Mouse (Mus musculus) frontal cortex, postnatal 36 days (tissue): Measurements from ENCODE around the gene Dppa2.

Source experiments
- DNase-seq, 2 experiments: peaks; one replicate each; pipeline ENCODE4 v3.0.0; 2022; ENCODE audit warnings: low spot score in 2 of 2

Gene Dppa2

DNA sequence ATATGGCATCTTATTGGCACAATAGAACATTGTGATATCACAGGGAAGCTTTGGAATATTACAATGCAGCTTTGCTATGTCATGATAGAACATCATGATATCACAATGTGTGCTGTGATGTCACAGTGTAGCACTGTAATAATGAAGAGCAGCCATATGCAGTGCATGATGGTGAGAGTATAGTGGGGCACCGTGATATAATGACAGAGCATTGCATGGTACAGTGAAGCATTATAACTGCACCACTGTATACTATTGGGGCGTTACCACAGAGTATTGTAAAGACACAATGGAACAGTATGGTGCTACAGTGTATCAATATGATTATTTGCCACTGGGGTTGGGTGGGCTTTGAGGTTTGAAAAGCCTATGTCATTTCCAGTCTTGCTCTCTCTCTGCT lies 40.5 kb downstream of the Dppa2 start:
- DNase-seq: no peak

DNA sequence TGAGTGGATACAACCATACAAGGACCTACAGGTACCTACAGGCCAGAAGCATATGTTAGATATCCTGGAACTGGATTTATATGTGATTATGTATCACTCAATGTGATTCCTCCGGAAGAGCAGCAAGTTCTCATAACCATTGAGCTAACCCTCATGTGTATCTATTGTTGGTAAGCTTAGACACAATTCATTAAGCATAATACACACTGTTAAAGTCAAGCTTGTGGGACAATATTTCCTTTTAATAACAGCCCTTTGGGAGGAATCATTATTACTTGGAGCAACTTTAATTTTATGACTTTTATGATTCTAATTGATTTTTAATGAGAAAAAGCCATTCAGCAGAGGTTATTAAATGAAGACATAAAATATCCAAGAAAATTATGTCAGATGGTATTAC lies 43.5 kb downstream of the Dppa2 start:
- DNase-seq: no peak

DNA sequence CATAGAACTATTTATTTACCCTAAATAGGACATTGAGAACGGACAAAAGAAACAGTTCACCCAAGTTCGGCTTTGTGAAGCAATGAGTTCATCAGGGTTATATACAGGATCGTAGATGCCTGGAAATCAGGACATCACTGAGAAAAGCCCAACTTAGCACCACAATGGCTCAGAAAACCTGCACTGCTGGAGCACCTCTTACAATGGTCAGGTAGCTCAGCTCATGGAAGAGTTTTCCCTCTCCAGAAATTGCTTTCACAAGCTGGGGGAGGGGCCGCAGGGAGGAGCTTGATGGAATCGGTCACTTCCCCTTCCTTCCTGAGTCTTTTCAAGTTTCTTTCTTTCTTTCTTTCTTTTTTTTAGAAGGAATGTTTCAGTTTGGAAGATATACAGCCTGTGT lies 52.0 kb downstream of the Dppa2 start:
- no peak for DNase-seq

DNA sequence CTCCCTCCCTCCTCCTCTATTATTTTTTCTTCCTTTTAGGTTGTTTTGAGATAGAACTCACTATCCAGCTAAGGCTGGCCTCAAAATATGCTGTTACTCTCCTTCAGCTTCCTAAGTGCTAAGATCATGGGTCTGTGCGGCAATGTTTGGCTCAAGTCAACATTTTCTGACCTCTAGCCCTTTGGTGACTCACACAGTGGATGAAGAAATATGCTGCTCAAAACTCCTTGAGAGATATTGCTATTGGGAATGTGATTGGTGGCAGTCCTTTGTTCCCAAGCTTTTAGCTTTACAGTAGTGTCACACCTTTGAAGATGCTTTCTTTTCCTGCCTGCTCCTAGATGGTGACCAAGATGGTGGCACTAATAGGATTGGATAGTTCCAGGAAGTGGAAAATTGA lies 52.7 kb downstream of the Dppa2 start:
- no peak for DNase-seq

DNA sequence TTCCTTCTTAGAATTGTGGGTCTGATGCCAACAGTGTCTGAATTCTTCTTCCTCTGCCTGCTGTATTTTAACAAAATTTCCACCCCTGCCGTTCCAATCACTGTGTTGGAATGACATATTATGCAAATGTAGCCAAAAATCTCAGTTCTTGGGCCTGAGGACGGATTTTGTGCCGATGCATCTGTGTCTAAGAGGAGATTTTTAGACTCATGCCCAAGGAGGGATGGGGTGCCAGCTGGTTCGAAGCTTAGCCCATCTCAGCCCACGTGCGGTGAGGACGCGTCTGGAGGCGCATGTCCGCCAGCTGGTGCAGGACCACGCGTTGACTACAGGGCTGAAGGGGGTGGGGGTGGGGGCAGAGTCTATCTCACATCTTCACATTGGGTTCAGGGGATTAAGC lies 57.2 kb downstream of the Dppa2 start:
- DNase-seq: peak; percentile 58 to 73

DNA sequence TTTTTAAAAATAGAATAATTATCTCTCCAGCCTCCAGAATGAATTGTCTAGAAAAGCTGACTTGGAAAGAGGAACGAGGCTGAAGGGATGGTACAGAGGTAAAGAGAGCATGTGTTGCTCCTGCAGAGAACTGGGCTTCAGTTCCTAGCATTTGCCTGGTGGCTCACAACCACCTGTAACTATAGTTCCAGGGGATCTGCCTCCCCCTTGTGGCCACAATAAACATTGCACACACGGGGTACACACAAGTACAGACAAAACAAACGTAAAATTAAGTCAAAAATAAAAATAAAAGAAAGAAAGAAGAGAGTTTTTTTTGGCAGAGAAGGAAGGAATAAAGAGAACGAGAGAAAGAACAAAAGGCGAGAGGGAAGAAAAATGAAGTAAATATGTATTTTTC lies 63.1 kb downstream of the Dppa2 start:
- DNase-seq: no peak

DNA sequence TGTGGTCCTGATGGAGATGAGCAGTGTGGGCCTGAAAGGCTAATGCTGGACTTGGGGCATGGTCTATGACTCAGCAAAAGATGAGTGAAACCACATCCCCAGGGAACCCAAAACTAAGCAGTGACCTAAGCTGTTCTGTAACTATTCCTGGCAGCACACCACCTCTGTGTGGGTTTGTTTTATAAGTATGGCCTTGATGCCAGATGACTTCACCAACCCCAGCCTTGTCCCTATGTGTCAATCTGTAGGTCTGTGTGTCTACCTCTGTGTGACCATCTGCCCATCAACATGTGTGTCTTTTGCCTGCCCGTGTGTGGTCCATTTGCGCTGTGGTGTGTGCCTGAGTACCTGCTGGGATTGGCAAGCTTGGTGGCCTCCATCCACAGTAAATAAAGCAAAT lies 64.4 kb downstream of the Dppa2 start:
- no peak for DNase-seq
